Mouse (Mus musculus): ENCODE measurements around the gene Fam69b.

- no peak for TF ChIP-seq POLR2A (IDR thresholded peaks at IDR 0.05; ENCODE audit: low read depth, low read length)
- no peak for TF ChIP-seq CTCF (conservative IDR thresholded peaks at IDR 0.05; ENCODE audit: insufficient read depth, insufficient read length, low read depth, low read length)
These were observed 19.0 kb upstream of the Fam69b start for GRCm38 (mm10) chr2:26609261-26609661.

All from kidney, adult 2 months (tissue).